Mouse (Mus musculus) T-cell, adult 66 days (primary cell): ENCODE data around the gene Crim1. TPM values are rescaled to one million over a fixed set of nuclear protein-coding genes. Genes with fewer than 3 reads are reported as not detected.

Experiments
- total RNA-seq, 2 experiments: library from RNA; stranded (reverse); gene quantifications; 3 replicates in 1 of 2; 4 replicates in 1 of 2; pipeline ENCODE4 v1.2.4; 2023

The Crim1 gene
- 10 to 100 TPM; 66.6 to 72.8 TPM for total RNA-seq

GRCm38 (mm10) chr17:78199626-78200560, at the start of gene Crim1:
TSS of gene Crim1 (plus strand) at chr17:78200248.

GRCm38 (mm10) chr17:78417381-78418281, 217.6 kb downstream of the Crim1 start, which contains the start of gene Fez2:
TSS of gene Fez2 (minus strand) at chr17:78418152.

Other genes with a start within 250 kb of the Crim1 start
- gene Fez2, start 217.9 kb downstream of the Crim1 start, total RNA-seq = 10 to 100 TPM; 28.0 to 29.1 TPM